Comparison of ENCODE assay signal across 8 mouse cellular contexts in the genomic region with DNA sequence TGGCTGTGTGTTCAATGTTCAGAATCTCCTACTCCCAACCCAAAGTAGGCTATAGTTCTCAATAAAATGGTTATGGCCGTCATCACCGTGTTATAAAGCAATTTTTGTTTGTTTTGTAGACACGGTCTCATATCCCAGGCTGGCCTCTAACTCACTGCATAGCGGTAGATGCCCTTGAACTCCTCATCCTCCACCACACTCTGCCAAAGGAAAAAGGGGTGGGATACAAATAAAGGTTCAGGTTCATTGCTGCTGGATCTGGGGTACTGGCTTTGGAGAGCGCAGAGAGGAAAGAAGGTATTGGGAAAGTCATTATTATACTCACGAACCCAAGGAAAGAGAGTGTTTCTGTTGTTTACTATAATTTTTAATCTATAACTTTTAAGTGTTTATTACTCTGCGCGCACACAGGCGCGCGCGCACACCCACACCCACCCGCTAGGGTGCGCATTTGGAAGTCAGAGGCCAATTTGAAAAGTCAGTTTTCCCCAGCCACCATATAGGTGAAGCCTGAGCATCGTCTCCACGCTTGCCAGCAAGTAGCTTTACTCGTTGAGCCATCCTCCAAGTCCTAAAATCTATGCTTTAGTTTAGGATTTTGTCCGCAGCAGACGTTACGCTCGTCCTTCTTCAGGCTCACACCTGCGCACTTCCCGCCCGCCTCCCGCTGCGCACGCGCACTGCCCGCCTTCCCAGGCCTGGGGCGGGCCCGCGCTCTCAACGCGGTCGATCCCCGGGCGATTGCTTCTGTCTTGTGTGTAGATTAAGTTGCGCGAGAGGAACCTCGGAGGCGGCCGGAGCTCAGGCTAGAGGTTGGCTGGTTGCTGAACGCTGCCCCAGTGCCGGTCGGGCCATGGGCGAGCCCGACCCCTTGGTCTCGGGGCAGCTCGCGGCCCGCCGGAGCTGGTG. TPM values are rescaled to one million over a fixed set of nuclear protein-coding genes. Genes with fewer than 3 reads are reported as not detected.
DNase-seq lines count a peak whose midpoint lies in the region; ATAC-seq and TF ChIP-seq lines count a peak whose summit lies in the region.

A gene (plus strand): TSS at position 676 of the 909 bp plus-strand sequence.
A gene (plus strand): TSS at position 762 of the 909 bp plus-strand sequence.

- H3K4me2 ChIP-seq in embryonic facial prominence, embryonic 13.5 days = peak within 1 kb of the TSS; percentile 90
- H3K4me2 ChIP-seq in limb, embryonic 12.5 days = peak within 1 kb of the TSS; percentile 84
- peak within 1 kb of the TSS; percentile 82 for H3K4me2 ChIP-seq in midbrain, embryonic 15.5 days

- DNase-seq in 3134 (ENCODE audit: extremely low read depth, insufficient read length, low spot score) = peak; percentile 98
- DNase-seq in adrenal gland, postnatal 36 days = peak; percentile 96 to 97
- DNase-seq in heart, adult 18-20 months = peak; percentile 95
- DNase-seq in kidney, adult 2 months = peak; percentile 97
- peak; percentile 90 to 95 for DNase-seq in spleen, adult 2 months (ENCODE audit: low read depth in 1 of 2, low spot score in 2 of 2)

- peak; percentile 60 for TF ChIP-seq CTCF in kidney, adult 2 months (conservative IDR thresholded peaks at IDR 0.05; ENCODE audit: insufficient read depth, insufficient read length, low read depth, low read length)
- TF ChIP-seq CTCF in spleen, adult 2 months (IDR thresholded peaks at IDR 0.05; ENCODE audit: extremely low read depth, insufficient read depth, insufficient read length, insufficient replicate concordance) = peak; percentile 63; the same call in 1 of the 2 replicates

- peak within 1 kb of the TSS; percentile 99 for H3K9ac ChIP-seq in embryonic facial prominence, embryonic 13.5 days
- peak within 1 kb of the TSS; percentile 98 for H3K9ac ChIP-seq in limb, embryonic 12.5 days (replicated peaks)
- H3K9ac ChIP-seq in midbrain, embryonic 15.5 days = peak within 1 kb of the TSS; percentile 94

- peak within 1 kb of the TSS; percentile 98 for H3K27ac ChIP-seq in embryonic facial prominence, embryonic 13.5 days
- peak within 1 kb of the TSS; percentile 82 for H3K27ac ChIP-seq in kidney, adult 2 months (ENCODE audit: insufficient read depth, low read depth, low read length)
- H3K27ac ChIP-seq in limb, embryonic 12.5 days = peak within 1 kb of the TSS; percentile 99
- peak within 1 kb of the TSS; percentile 93 for H3K27ac ChIP-seq in midbrain, embryonic 15.5 days
- peak within 1 kb of the TSS; percentile 88 for H3K27ac ChIP-seq in spleen, adult 2 months (ENCODE audit: insufficient read depth, low read length)

- ATAC-seq in embryonic facial prominence, embryonic 13.5 days (ENCODE audit: insufficient number of reproducible peaks, insufficient read depth, low FRiP score, low TSS enrichment, low read depth) = peak; percentile 86
- ATAC-seq in limb, embryonic 12.5 days (ENCODE audit: insufficient number of reproducible peaks, insufficient read depth, low FRiP score, low TSS enrichment, low read depth) = peak; percentile 85
- ATAC-seq in midbrain, embryonic 15.5 days (replicated peaks) = peak; percentile 94

- peak; percentile 14 for TF ChIP-seq POLR2A in kidney, adult 2 months (IDR thresholded peaks at IDR 0.05; ENCODE audit: low read depth, low read length)
- TF ChIP-seq POLR2A in spleen, adult 2 months (IDR thresholded peaks at IDR 0.05; ENCODE audit: low read depth, low read length) = no peak

- 2% methylated on average over 52 of the region's 52 CpGs for WGBS in embryonic facial prominence, embryonic 13.5 days
- 1% methylated on average over 52 of the region's 52 CpGs for WGBS in kidney, adult 2 months
- 2% methylated on average over 52 of the region's 52 CpGs for WGBS in limb, embryonic 12.5 days
- 2% methylated on average over 52 of the region's 52 CpGs for WGBS in midbrain, embryonic 15.5 days
- WGBS in spleen, adult 2 months = 2% methylated on average over 52 of the region's 52 CpGs

- H3K27me3 ChIP-seq in embryonic facial prominence, embryonic 13.5 days = no peaks in the 10 kb centered on the region
- H3K27me3 ChIP-seq in kidney, adult 2 months (replicated peaks; ENCODE audit: control insufficient read depth, insufficient read depth, low read length) = no peaks in the 10 kb centered on the region
- no peaks in the 10 kb centered on the region for H3K27me3 ChIP-seq in limb, embryonic 12.5 days
- no peaks in the 10 kb centered on the region for H3K27me3 ChIP-seq in midbrain, embryonic 15.5 days (replicated peaks)
- no peaks in the 10 kb centered on the region for H3K27me3 ChIP-seq in spleen, adult 2 months (ENCODE audit: control insufficient read depth, insufficient read depth, low read length)

- H3K36me3 ChIP-seq in embryonic facial prominence, embryonic 13.5 days = peaks cover 10% of the 10 kb centered on the region
- H3K36me3 ChIP-seq in kidney, adult 2 months (ENCODE audit: control insufficient read depth, insufficient read depth, low read length) = no peaks in the 10 kb centered on the region
- H3K36me3 ChIP-seq in limb, embryonic 12.5 days = peaks cover 19% of the 10 kb centered on the region
- no peaks in the 10 kb centered on the region for H3K36me3 ChIP-seq in midbrain, embryonic 15.5 days (replicated peaks)
- no peaks in the 10 kb centered on the region for H3K36me3 ChIP-seq in spleen, adult 2 months (ENCODE audit: control insufficient read depth, insufficient read depth, low read length)

- H3K4me1 ChIP-seq in embryonic facial prominence, embryonic 13.5 days = peaks cover 36% of the 10 kb centered on the region
- H3K4me1 ChIP-seq in kidney, adult 2 months (ENCODE audit: control insufficient read depth, insufficient read depth, low read length) = peaks cover 19% of the 10 kb centered on the region
- H3K4me1 ChIP-seq in limb, embryonic 12.5 days (replicated peaks) = peaks cover 22% of the 10 kb centered on the region
- peaks cover 29% of the 10 kb centered on the region for H3K4me1 ChIP-seq in midbrain, embryonic 15.5 days
- peaks cover 11% of the 10 kb centered on the region; the same call in 1 of the 2 replicates for H3K4me1 ChIP-seq in spleen, adult 2 months (ENCODE audit: control insufficient read depth, insufficient read depth, insufficient read length)

- H3K9me3 ChIP-seq in embryonic facial prominence, embryonic 13.5 days = no peaks in the 10 kb centered on the region
- no peaks in the 10 kb centered on the region for H3K9me3 ChIP-seq in limb, embryonic 12.5 days
- no peaks in the 10 kb centered on the region for H3K9me3 ChIP-seq in midbrain, embryonic 15.5 days

- H3K4me3 ChIP-seq in embryonic facial prominence, embryonic 13.5 days = peak within 1 kb of the TSS; percentile 100
- peak within 1 kb of the TSS; percentile 86 for H3K4me3 ChIP-seq in kidney, adult 2 months (ENCODE audit: insufficient read depth, low read depth, low read length)
- H3K4me3 ChIP-seq in limb, embryonic 12.5 days (replicated peaks) = peak within 1 kb of the TSS; percentile 99
- peak within 1 kb of the TSS; percentile 88 for H3K4me3 ChIP-seq in midbrain, embryonic 15.5 days
- H3K4me3 ChIP-seq in spleen, adult 2 months (ENCODE audit: extremely low read depth, insufficient read depth, insufficient read length) = peak within 1 kb of the TSS; percentile 80

RNA-seq across cellular contexts. Expression of the first gene that starts in this region (rescaled TPM):
- total RNA-seq in adrenal gland, postnatal 36 days (2021) = 10 to 100 TPM; 39.1 to 53.3 TPM
- polyA plus RNA-seq in embryonic facial prominence, embryonic 13.5 days (2015; fragmentation: Nextera tagmentation; extraction: Ambion mirVana) = 94.6 and 107 TPM in 2 replicates
- 10 to 100 TPM; 18.6 to 21.9 TPM for total RNA-seq in heart, adult 18-20 months (2021)
- polyA plus RNA-seq in kidney, adult 2 months (2012; rRNA removed) = 27.1 and 31.3 TPM in 2 replicates
- polyA plus RNA-seq in limb, embryonic 12.5 days (2016; fragmentation: Nextera tagmentation; extraction: Ambion mirVana) = 102 and 108 TPM in 2 replicates
- 85.6 and 88.0 TPM in 2 replicates for polyA plus RNA-seq in midbrain, embryonic 15.5 days (2015; fragmentation: Nextera tagmentation; extraction: Ambion mirVana)
- 19.8 and 24.0 TPM in 2 replicates for polyA plus RNA-seq in spleen, adult 2 months (2012; rRNA removed)

RNA-seq across cellular contexts. Expression of the second gene that starts in this region (rescaled TPM):
- total RNA-seq in adrenal gland, postnatal 36 days (2021) = 1 to 10 TPM; 2.6 to 2.7 TPM
- polyA plus RNA-seq in embryonic facial prominence, embryonic 13.5 days (2015; fragmentation: Nextera tagmentation; extraction: Ambion mirVana) = 3.0 and 3.6 TPM in 2 replicates
- under 1 TPM; 0.35 to 0.87 TPM for total RNA-seq in heart, adult 18-20 months (2021)
- 0.63 and 0.71 TPM in 2 replicates for polyA plus RNA-seq in kidney, adult 2 months (2012; rRNA removed)
- polyA plus RNA-seq in limb, embryonic 12.5 days (2016; fragmentation: Nextera tagmentation; extraction: Ambion mirVana) = 3.2 and 3.7 TPM in 2 replicates
- 1.8 and 2.2 TPM in 2 replicates for polyA plus RNA-seq in midbrain, embryonic 15.5 days (2015; fragmentation: Nextera tagmentation; extraction: Ambion mirVana)
- polyA plus RNA-seq in spleen, adult 2 months (2012; rRNA removed) = 1.3 TPM in 2 replicates

Comparison
In these comparisons a context has a peak if more than half of its experiments do, and no peak if none do; other contexts are left out.
1. Peak in every context shown above with its lines: DNase-seq, ATAC-seq, H3K4me3 ChIP-seq and H3K27ac ChIP-seq.